Mouse (Mus musculus) lung, postnatal 10 days (tissue): Measurements from ENCODE around the gene Bsg.

ENCODE experiments used
- DNase-seq: peaks from one replicate; pipeline ENCODE4 v3.0.0; 2021

Gene Bsg

GRCm38 (mm10) chr10:79704065-79704969 is at the start of gene Bsg:
Gene Bsg (plus strand): TSS chr10:79704491.
- peak; percentile 99 for DNase-seq

- DNase-seq: no peak
Observed at GRCm38 (mm10) chr10:79654946-79655395, 49.3 kb upstream of the Bsg start.

- no peak for DNase-seq
Observed at GRCm38 (mm10) chr10:79658829-79659228, 45.5 kb upstream of the Bsg start.

- no peak for DNase-seq
Observed at GRCm38 (mm10) chr10:79660298-79660697, 44.0 kb upstream of the Bsg start.

GRCm38 (mm10) chr10:79661861-79662260 is 42.4 kb upstream of the Bsg start:
- no peak for DNase-seq

GRCm38 (mm10) chr10:79664131-79664665 is 40.1 kb upstream of the Bsg start, which contains the start of gene Madcam1:
Gene Madcam1 (plus strand): TSS chr10:79664559.
- peak; percentile 77 for DNase-seq

- DNase-seq: no peak
Observed at GRCm38 (mm10) chr10:79665051-79665450, 39.2 kb upstream of the Bsg start.

GRCm38 (mm10) chr10:79666493-79666892 is 37.8 kb upstream of the Bsg start:
- DNase-seq: no peak

- no peak for DNase-seq
Observed at GRCm38 (mm10) chr10:79668076-79668475, 36.2 kb upstream of the Bsg start.

- peak; percentile 92 for DNase-seq
Observed at GRCm38 (mm10) chr10:79668771-79669575, 35.3 kb upstream of the Bsg start, which contains the start of gene Tpgs1. Gene Tpgs1 (plus strand): TSS chr10:79669369.

- DNase-seq: peak; percentile 75
Observed at GRCm38 (mm10) chr10:79669576-79670057, 34.7 kb upstream of the Bsg start.

- no peak for DNase-seq
Observed at GRCm38 (mm10) chr10:79670071-79670888, 34.0 kb upstream of the Bsg start.

- DNase-seq: no peak
Observed at GRCm38 (mm10) chr10:79671396-79672087, 32.7 kb upstream of the Bsg start.

- no peak for DNase-seq
Observed at GRCm38 (mm10) chr10:79672088-79672455, 32.2 kb upstream of the Bsg start.

- no peak for DNase-seq
Observed at GRCm38 (mm10) chr10:79673054-79673453, 31.2 kb upstream of the Bsg start.

- DNase-seq: no peak
Observed at GRCm38 (mm10) chr10:79675346-79676035, 28.8 kb upstream of the Bsg start.

- no peak for DNase-seq
Observed at GRCm38 (mm10) chr10:79680606-79681495, 23.4 kb upstream of the Bsg start.

GRCm38 (mm10) chr10:79681591-79682245 is 22.6 kb upstream of the Bsg start, which contains the start of gene Cdc34:
Gene Cdc34 (plus strand): TSS chr10:79682195.
- peak; percentile 99 for DNase-seq

GRCm38 (mm10) chr10:79682551-79682915 is 21.8 kb upstream of the Bsg start:
- peak; percentile 40 for DNase-seq
